Mouse (Mus musculus): ENCODE measurements at regions not wholly inside any gene's neighbourhood (a gene's known extent, or its start where the extent isn't known, plus 50 kb on each side); places are given as distances from the start of the nearest gene placed in this dataset.

DNA sequence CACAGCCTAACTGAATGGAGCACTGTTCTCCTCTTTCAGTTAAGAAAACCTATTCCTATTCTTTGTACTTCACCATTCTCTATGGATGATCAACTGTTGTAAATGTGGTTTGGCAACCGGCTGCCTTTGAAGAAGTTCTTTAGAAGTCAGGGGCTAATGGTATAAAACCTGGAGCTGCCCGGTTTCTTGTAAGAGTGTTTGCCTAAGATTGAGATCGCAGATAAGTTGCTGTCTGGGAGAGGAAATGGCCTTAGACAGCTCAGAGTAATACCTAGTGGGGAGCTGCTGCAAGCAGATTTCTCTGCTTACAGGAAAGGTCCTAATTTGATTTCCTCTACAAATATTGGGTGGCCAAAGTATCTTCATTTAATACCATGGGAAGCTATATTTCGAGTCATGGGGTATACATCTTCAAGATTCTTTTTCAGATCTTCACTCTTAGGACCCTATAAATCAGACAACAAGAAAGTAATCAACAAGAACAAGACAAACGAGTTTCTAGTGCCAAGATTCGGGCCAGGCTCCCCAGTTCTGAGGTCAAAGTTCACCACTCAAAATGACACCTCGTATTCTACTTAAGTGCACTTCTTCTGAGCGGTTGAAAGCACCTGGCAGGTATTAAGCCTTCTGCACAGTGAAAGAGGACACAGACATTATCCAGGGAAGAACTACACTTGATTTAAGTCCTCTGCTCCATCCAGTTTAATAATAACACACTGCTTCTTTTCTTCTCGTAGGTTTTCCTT lies 702.6 kb downstream of the Slc22a22 start:
- Histone ChIP-seq H3K4me1 (ENCODE audit: control insufficient read depth, insufficient read depth, low read length) (no peaks in the 10 kb centered on the region), H3K27ac (ENCODE audit: insufficient read depth, low read length) (no peak overlapping the region), H3K27me3 (ENCODE audit: control insufficient read depth, insufficient read depth, low read length) (no peaks in the 10 kb centered on the region), H3K4me3 (replicated peaks; ENCODE audit: insufficient read depth, low read depth, low read length) (no peak overlapping the region)
- TF ChIP-seq CTCF (IDR thresholded peaks at IDR 0.05; ENCODE audit: borderline replicate concordance, insufficient read depth, low read depth, low read length), result no peak
- TF ChIP-seq POLR2A (IDR thresholded peaks at IDR 0.05; ENCODE audit: borderline replicate concordance, insufficient read depth, low read length), result no peak
- DNase-seq, result no peak
- WGBS, result 77% methylated on average over 9 of the region's 9 CpGs

DNA sequence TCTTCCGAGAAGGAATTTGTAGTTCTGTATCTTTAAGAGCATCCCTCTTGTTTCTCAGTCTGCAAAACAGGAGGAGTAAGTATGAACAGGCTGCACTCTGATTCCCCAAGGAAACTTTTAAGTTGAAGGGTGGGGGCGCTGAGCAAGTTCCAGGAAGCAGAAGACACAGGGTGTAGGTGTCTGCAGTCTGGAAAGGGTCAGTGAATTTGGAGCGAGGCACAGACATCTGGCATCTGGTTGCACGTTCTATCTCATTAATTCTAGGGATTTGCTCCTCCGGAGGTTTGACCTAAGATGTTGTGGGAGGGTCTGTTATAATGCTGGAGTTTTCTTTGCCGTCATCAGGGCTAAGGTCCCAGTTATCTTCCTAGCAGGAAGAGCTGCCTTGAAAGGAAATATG lies 711.1 kb downstream of the Slc22a22 start:
- no peak overlapping the region for H3K4me3 ChIP-seq (replicated peaks; ENCODE audit: insufficient read depth, low read depth, low read length)
- 13% methylated on average over 6 of the region's 6 CpGs for WGBS
- DNase-seq, result no peak
- no peak for TF ChIP-seq CTCF (IDR thresholded peaks at IDR 0.05; ENCODE audit: borderline replicate concordance, insufficient read depth, low read depth, low read length)
- TF ChIP-seq POLR2A (IDR thresholded peaks at IDR 0.05; ENCODE audit: borderline replicate concordance, insufficient read depth, low read length), result no peak
- H3K27me3 ChIP-seq (ENCODE audit: control insufficient read depth, insufficient read depth, low read length), result no peaks in the 10 kb centered on the region
- H3K4me1 ChIP-seq (ENCODE audit: control insufficient read depth, insufficient read depth, low read length), result no peaks in the 10 kb centered on the region
- no peak overlapping the region for H3K27ac ChIP-seq (ENCODE audit: insufficient read depth, low read length)

DNA sequence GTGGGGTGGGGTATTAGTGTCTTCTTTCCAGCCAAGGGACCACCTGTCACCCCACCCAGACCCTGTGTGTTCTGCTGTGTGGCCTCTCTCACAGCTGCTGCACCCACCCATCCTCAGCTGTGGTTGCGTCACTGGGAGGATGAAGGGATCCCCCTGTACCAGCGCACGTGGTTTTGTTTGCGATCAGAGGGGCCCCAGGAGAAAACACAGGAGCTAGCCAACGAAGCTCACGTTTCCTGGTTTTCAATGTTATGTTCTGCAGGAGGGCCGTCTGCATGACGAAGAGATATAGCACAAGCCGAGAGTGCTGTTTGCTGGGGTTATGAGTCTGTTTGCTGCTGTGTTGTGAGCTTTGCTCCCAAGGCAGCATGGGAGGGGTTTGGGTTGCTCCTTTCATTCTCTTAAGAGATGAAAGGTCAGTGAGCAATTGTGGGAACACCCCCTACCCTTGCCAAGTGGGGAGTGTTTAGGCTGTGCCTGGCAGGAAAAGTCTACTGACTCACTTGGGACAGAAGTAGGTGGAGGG lies 712.4 kb downstream of the Slc22a22 start:
- H3K27ac ChIP-seq (ENCODE audit: insufficient read depth, low read length), result no peak overlapping the region
- H3K27me3 ChIP-seq (ENCODE audit: control insufficient read depth, insufficient read depth, low read length), result no peaks in the 10 kb centered on the region
- DNase-seq, result no peak
- no peak overlapping the region for H3K4me3 ChIP-seq (replicated peaks; ENCODE audit: insufficient read depth, low read depth, low read length)
- 20% methylated on average over 9 of the region's 9 CpGs for WGBS
- no peaks in the 10 kb centered on the region for H3K4me1 ChIP-seq (ENCODE audit: control insufficient read depth, insufficient read depth, low read length)
- TF ChIP-seq CTCF (IDR thresholded peaks at IDR 0.05; ENCODE audit: borderline replicate concordance, insufficient read depth, low read depth, low read length) (no peak), POLR2A (IDR thresholded peaks at IDR 0.05; ENCODE audit: borderline replicate concordance, insufficient read depth, low read length) (no peak)

DNA sequence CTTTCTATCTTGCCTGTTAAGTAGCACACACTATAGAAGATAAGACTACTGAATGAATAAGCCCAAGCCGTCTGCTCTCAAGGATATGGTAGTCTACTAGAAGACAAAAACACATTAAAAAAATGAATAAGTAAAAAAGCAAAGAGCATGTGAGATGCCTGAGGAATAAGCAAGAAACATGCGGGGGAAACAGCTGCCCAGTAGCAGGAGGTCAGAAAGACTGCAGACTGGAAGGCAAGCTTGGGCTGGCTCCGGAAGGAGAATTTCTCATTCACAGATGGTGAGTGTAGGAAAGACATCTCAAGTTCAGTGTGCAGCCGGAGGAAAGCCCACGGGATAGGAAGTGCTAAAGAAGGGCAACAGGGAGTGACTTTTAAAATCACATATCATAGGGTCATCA lies 713.4 kb downstream of the Slc22a22 start:
- H3K27ac ChIP-seq (ENCODE audit: insufficient read depth, low read length), result no peak overlapping the region
- DNase-seq, result no peak
- H3K27me3 ChIP-seq (ENCODE audit: control insufficient read depth, insufficient read depth, low read length), result no peaks in the 10 kb centered on the region
- no peak overlapping the region for H3K4me3 ChIP-seq (replicated peaks; ENCODE audit: insufficient read depth, low read depth, low read length)
- WGBS, result 29% methylated on average over 5 of the region's 5 CpGs
- no peaks in the 10 kb centered on the region for H3K4me1 ChIP-seq (ENCODE audit: control insufficient read depth, insufficient read depth, low read length)
- no peak for TF ChIP-seq CTCF (IDR thresholded peaks at IDR 0.05; ENCODE audit: borderline replicate concordance, insufficient read depth, low read depth, low read length)
- TF ChIP-seq POLR2A (IDR thresholded peaks at IDR 0.05; ENCODE audit: borderline replicate concordance, insufficient read depth, low read length), result no peak

DNA sequence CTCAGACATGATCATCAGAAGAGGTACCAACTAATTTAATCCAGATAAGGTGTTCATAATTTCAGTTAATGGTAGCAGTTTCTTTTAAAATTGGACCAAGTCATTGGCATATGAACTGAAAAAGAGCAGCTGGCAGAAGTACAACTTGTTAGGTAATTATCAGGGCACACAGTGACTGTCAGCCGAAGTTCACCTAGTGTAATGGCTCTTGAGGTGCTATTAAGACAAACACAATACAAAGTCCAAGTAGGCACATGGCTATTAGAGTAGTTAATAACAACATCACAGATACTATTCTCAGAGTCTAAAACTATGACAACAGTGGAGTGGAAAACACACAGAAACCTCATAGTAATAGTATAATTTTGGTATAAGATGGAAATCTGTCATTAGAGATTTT lies 730.7 kb downstream of the Slc22a22 start:
- WGBS, result 38% methylated on average over 1 of the region's 1 CpGs
- H3K4me1 ChIP-seq (ENCODE audit: control insufficient read depth, insufficient read depth, low read length), result no peaks in the 10 kb centered on the region
- H3K27me3 ChIP-seq (ENCODE audit: control insufficient read depth, insufficient read depth, low read length), result no peaks in the 10 kb centered on the region
- DNase-seq, result no peak
- no peak overlapping the region for H3K4me3 ChIP-seq (replicated peaks; ENCODE audit: insufficient read depth, low read depth, low read length)
- H3K27ac ChIP-seq (ENCODE audit: insufficient read depth, low read length), result no peak overlapping the region
- TF ChIP-seq POLR2A (IDR thresholded peaks at IDR 0.05; ENCODE audit: borderline replicate concordance, insufficient read depth, low read length), result no peak
- no peak for TF ChIP-seq CTCF (IDR thresholded peaks at IDR 0.05; ENCODE audit: borderline replicate concordance, insufficient read depth, low read depth, low read length)

DNA sequence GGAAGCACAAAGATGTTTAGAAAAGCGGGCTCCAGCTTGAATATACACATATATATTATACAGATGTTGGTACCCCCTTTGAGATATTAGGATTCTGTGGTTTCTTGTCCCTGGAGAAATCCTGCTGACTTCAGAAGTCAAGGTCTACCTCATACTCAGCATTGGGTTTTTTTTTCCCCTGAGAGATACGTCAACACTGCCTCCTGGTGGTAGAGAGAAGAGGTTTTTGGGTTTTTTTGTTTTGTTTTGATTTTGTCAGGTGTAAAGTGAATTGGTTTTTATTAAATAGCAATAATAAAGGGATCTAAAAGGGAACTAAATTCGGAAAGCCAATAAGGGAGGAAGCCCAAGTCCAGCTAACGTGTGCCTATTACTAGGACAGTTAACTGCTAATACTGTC lies 732.5 kb downstream of the Slc22a22 start:
- TF ChIP-seq CTCF (IDR thresholded peaks at IDR 0.05; ENCODE audit: borderline replicate concordance, insufficient read depth, low read depth, low read length) (no peak), POLR2A (IDR thresholded peaks at IDR 0.05; ENCODE audit: borderline replicate concordance, insufficient read depth, low read length) (no peak)
- H3K27me3 ChIP-seq (ENCODE audit: control insufficient read depth, insufficient read depth, low read length), result no peaks in the 10 kb centered on the region
- WGBS, result 70% methylated on average over 4 of the region's 4 CpGs
- no peaks in the 10 kb centered on the region for H3K4me1 ChIP-seq (ENCODE audit: control insufficient read depth, insufficient read depth, low read length)
- DNase-seq, result no peak
- H3K27ac ChIP-seq (ENCODE audit: insufficient read depth, low read length), result no peak overlapping the region
- no peak overlapping the region for H3K4me3 ChIP-seq (replicated peaks; ENCODE audit: insufficient read depth, low read depth, low read length)

Measured in cerebellum, adult 2 months (tissue).